Mouse (Mus musculus) lung, adult 2 months (tissue): ENCODE measurements around the gene Acbd6. TPM values are rescaled to one million over a fixed set of nuclear protein-coding genes. Genes with fewer than 3 reads are reported as not detected.
A peak's percentile ranks its signal among the peaks of the same experiment; 100 is the strongest.

Experiments
- DNase-seq: peaks from one replicate; pipeline ENCODE4 v3.0.0; 2022
- H3K4me1 ChIP-seq: fragments of 200-500 bp; 2 replicates; pipeline ENCODE4 v1.6.1; 2011; ENCODE audit warnings: low read length; ENCODE audit not compliant: control insufficient read depth, insufficient read depth
- H3K4me3 ChIP-seq: fragments of 200-500 bp; replicated peaks from 2 replicates; pipeline ENCODE3; 2011; ENCODE audit warnings: low read depth, mild to moderate bottlenecking, control low read depth, low read length; ENCODE audit errors: extremely low read depth
- CTCF ChIP-seq: fragments of 200-500 bp; IDR thresholded peaks from 2 replicates; pipeline ENCODE4 v1.5.1; 2011; ENCODE audit warnings: mild to moderate bottlenecking, low read length, control low read depth; ENCODE audit not compliant: insufficient read depth
- POLR2A ChIP-seq: fragments of 200-500 bp; IDR thresholded peaks from 2 replicates; pipeline ENCODE4 v1.6.1; 2011; ENCODE audit warnings: low read depth, mild to moderate bottlenecking, control low read depth, low read length, borderline replicate concordance; ENCODE audit errors: extremely low read depth
- WGBS: fragments of 180-500 bp; shearing (Covaris S2); methylation state at CpG from one replicate; pipeline ENCODE4 v1.1.7; 2018; 5-methylcytosine and 5-hydroxymethylcytosine counted together
- polyA plus RNA-seq: library from polyadenylated mRNA; depleted of rRNA; stranded (reverse); fragments of >200 nt; gene quantifications from 2 replicates; pipeline ENCODE4 v1.2.3, GENCODE M21; 2012

Gene Acbd6
- polyA plus RNA-seq, 1 experiment, result 73.4 TPM

GRCm38 (mm10) chr1:155703191-155703680 lies 145.3 kb downstream of the Acbd6 start:
- H3K4me3 ChIP-seq, result no peak overlapping the region
- no peak for DNase-seq
- no peak for TF ChIP-seq CTCF
- no peak for TF ChIP-seq POLR2A
- 74% methylated on average over 5 of the region's 5 CpGs for WGBS
- H3K4me1 ChIP-seq, result no peaks in the 10 kb centered on the region

GRCm38 (mm10) chr1:155704182-155704581 lies 146.3 kb downstream of the Acbd6 start:
- no peak for TF ChIP-seq POLR2A
- no peak for TF ChIP-seq CTCF
- no peaks in the 10 kb centered on the region for H3K4me1 ChIP-seq
- WGBS, result 54% methylated on average over 5 of the region's 5 CpGs
- H3K4me3 ChIP-seq, result no peak overlapping the region
- DNase-seq, result no peak

DNA sequence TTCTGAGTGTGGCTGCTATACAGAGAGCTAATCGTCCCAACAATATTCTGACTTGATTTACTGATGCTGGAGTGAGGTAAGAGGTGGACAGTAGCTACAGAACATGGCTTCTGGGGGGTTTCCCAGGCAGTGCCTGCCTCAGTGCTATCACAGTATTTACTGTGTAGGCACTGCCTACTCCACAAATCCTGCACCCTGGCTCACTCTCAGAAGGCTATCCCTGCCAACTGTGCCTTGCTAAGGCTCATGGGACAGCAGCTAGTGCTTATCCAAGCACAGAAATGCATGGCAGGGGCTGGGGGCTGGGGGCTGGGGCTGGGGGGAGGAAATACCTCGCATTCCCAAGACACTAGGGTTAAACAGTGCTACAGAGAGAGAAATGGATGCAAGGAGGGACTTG lies 155.4 kb downstream of the Acbd6 start:
- DNase-seq, result no peak
- no peak for TF ChIP-seq POLR2A
- no peak for TF ChIP-seq CTCF
- no peaks in the 10 kb centered on the region for H3K4me1 ChIP-seq
- H3K4me3 ChIP-seq, result no peak overlapping the region
- WGBS, result 38% methylated on average over 2 of the region's 2 CpGs

DNA sequence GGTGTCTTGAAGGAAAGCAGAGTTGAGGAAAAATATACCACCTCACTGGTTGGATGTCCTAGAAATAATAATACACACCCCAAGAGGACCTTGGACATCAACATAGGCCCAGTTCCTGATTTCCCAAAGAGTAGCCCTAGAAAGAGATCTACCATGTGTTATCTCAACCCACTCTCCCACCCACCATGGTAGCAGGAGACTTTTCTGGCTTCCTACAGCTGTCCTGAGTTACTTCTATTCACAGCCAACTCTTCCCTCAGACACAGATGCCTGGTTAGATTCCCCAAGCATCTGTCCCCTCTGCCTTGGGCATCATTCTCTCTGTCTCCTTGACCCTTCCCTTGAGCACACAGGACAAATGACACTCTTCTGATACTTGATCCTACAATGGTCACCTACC lies 157.4 kb downstream of the Acbd6 start:
- TF ChIP-seq CTCF (no peak), POLR2A (no peak)
- DNase-seq, result no peak

GRCm38 (mm10) chr1:155717301-155717700 lies 159.4 kb downstream of the Acbd6 start:
- WGBS, result 87% methylated on average over 12 of the region's 12 CpGs
- Histone ChIP-seq H3K4me1 (no peaks in the 10 kb centered on the region), H3K4me3 (no peak overlapping the region)
- no peak for DNase-seq
- TF ChIP-seq CTCF (no peak), POLR2A (no peak)

More for the DNA sequence above, 157.4 kb downstream of the Acbd6 start:
- H3K4me1 ChIP-seq, result no peaks in the 10 kb centered on the region
- no peak overlapping the region for H3K4me3 ChIP-seq

DNA sequence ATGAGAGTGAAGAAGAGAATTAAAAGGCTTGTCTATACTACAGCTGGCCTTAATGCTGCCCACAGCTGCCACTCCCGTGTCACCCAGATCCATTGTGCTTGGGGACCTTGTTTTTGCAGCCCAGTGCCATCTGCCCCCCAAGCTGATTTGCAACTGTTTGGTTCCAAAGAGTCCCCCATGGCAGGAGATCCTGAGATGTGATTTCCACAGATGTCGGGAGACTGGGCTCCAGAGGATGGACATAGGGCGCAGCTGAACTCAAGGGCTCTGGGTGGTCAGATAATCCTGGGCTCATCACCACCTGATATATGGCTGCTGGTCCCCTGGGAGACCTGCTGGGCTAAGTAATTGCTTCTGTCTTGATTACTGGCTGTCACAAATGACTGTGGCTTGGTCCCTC lies 160.9 kb downstream of the Acbd6 start:
- no peak for DNase-seq
- 73% methylated on average over 3 of the region's 3 CpGs for WGBS
- Histone ChIP-seq H3K4me3 (no peak overlapping the region), H3K4me1 (no peaks in the 10 kb centered on the region)
- TF ChIP-seq CTCF (no peak), POLR2A (no peak)

DNA sequence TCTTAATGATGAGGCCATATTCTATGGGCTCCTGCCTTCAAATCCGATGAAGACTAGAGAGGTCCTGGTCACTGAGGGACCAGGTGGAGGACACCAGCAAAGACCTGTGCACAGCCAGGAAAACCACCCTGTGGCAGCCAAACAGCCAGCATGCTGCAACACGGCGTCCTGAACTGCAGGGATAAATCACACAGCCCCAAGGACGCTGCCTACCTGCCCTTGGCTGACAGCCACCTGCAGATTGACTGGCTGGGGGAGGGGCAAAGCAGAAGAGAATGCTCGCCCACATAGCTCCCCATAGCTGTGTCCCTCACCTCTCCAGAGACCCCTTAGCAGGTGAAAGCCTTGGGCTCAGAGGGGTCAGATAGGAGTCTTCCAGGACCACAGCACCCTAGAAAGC lies 162.1 kb downstream of the Acbd6 start:
- 46% methylated on average over 5 of the region's 5 CpGs for WGBS
- no peaks in the 10 kb centered on the region for H3K4me1 ChIP-seq
- H3K4me3 ChIP-seq, result no peak overlapping the region

DNA sequence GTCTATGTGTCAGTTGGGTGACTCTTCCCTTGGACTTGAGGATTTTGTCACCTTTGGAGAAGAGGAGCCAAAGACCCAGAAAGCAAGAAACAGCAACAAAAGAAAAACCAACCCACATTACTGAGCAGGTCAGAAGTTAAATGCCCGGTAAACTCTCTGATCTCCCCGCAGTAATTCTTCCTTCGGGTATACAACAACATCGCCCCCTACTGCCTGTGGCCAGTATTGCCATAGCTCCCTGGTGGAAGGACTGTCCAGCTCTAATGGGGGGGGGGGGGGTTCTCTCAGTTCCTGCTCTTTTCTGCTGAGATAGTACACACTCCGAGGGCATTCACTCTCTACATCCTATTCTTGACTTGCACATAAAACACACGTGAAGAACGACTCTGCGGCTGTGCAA lies 163.5 kb downstream of the Acbd6 start:
- peak; percentile 55 for DNase-seq
- no peaks in the 10 kb centered on the region for H3K4me1 ChIP-seq
- WGBS, result 35% methylated on average over 8 of the region's 8 CpGs
- TF ChIP-seq POLR2A (no peak), CTCF (peak; percentile 58)
- no peak overlapping the region for H3K4me3 ChIP-seq

More for the DNA sequence above, 162.1 kb downstream of the Acbd6 start:
- TF ChIP-seq CTCF (no peak), POLR2A (no peak)
- no peak for DNase-seq

- under 1% methylated on average over 13 of the region's 13 CpGs for WGBS
- TF ChIP-seq CTCF (no peak), POLR2A (no peak)
- Histone ChIP-seq H3K4me1 (no peaks in the 10 kb centered on the region), H3K4me3 (no peak overlapping the region)
- DNase-seq, result no peak
Observed at GRCm38 (mm10) chr1:155722185-155722584, 164.3 kb downstream of the Acbd6 start.

GRCm38 (mm10) chr1:155724301-155724700 lies 166.4 kb downstream of the Acbd6 start:
- TF ChIP-seq POLR2A, result no peak
- no peak for TF ChIP-seq CTCF
- Histone ChIP-seq H3K4me1 (no peaks in the 10 kb centered on the region), H3K4me3 (no peak overlapping the region)
- WGBS, result 60% methylated on average over 3 of the region's 3 CpGs
- no peak for DNase-seq
